Mouse (Mus musculus) lung, adult 2 months (tissue): ENCODE results near the gene Fndc3b. TPM values are rescaled to one million over a fixed set of nuclear protein-coding genes. Genes with fewer than 3 reads are reported as not detected.
A peak's percentile ranks its signal among the peaks of the same experiment; 100 is the strongest.

Experiments used
- DNase-seq: peaks from one replicate; pipeline ENCODE4 v3.0.0; 2022
- H3K4me1 ChIP-seq: fragments of 200-500 bp; 2 replicates; pipeline ENCODE4 v1.6.1; 2011; ENCODE audit warnings: low read length; ENCODE audit not compliant: control insufficient read depth, insufficient read depth
- H3K4me3 ChIP-seq: fragments of 200-500 bp; replicated peaks from 2 replicates; pipeline ENCODE3; 2011; ENCODE audit warnings: low read depth, mild to moderate bottlenecking, control low read depth, low read length; ENCODE audit errors: extremely low read depth
- CTCF ChIP-seq: fragments of 200-500 bp; IDR thresholded peaks from 2 replicates; pipeline ENCODE4 v1.5.1; 2011; ENCODE audit warnings: mild to moderate bottlenecking, low read length, control low read depth; ENCODE audit not compliant: insufficient read depth
- POLR2A ChIP-seq: fragments of 200-500 bp; IDR thresholded peaks from 2 replicates; pipeline ENCODE4 v1.6.1; 2011; ENCODE audit warnings: low read depth, mild to moderate bottlenecking, control low read depth, low read length, borderline replicate concordance; ENCODE audit errors: extremely low read depth
- WGBS: fragments of 180-500 bp; shearing (Covaris S2); methylation state at CpG from one replicate; pipeline ENCODE4 v1.1.7; 2018; 5-methylcytosine and 5-hydroxymethylcytosine counted together
- polyA plus RNA-seq: library from polyadenylated mRNA; depleted of rRNA; stranded (reverse); fragments of >200 nt; gene quantifications from 2 replicates; pipeline ENCODE4 v1.2.3, GENCODE M21; 2012

The Fndc3b gene
- polyA plus RNA-seq, 1 experiment: 23.8 TPM

GRCm38 (mm10) chr3:27574241-27574640 is 136.9 kb downstream of the Fndc3b start:
- 73% methylated on average over 9 of the region's 9 CpGs for WGBS
- no peak overlapping the region for H3K4me3 ChIP-seq
- TF ChIP-seq POLR2A: no peak
- no peak for TF ChIP-seq CTCF
- H3K4me1 ChIP-seq: peaks cover 8% of the 10 kb centered on the region
- DNase-seq: no peak

GRCm38 (mm10) chr3:27573458-27573857 is 137.6 kb downstream of the Fndc3b start:
- no peak for TF ChIP-seq CTCF
- TF ChIP-seq POLR2A: no peak
- DNase-seq: no peak
- Histone ChIP-seq H3K4me1 (peaks cover 8% of the 10 kb centered on the region), H3K4me3 (no peak overlapping the region)
- WGBS: 55% methylated on average over 11 of the region's 11 CpGs

GRCm38 (mm10) chr3:27572305-27572704 is 138.8 kb downstream of the Fndc3b start:
- no peak for DNase-seq
- no peak for TF ChIP-seq POLR2A
- TF ChIP-seq CTCF: peak; percentile 53; the same call in 1 of the 2 replicates
- WGBS: 59% methylated on average over 6 of the region's 6 CpGs
- Histone ChIP-seq H3K4me3 (no peak overlapping the region), H3K4me1 (peaks cover 8% of the 10 kb centered on the region)

GRCm38 (mm10) chr3:27565314-27565713 is 145.8 kb downstream of the Fndc3b start:
- Histone ChIP-seq H3K4me1 (peaks cover 2% of the 10 kb centered on the region), H3K4me3 (no peak overlapping the region)
- TF ChIP-seq POLR2A (no peak), CTCF (no peak)
- 65% methylated on average over 4 of the region's 4 CpGs for WGBS
- DNase-seq: no peak

DNA sequence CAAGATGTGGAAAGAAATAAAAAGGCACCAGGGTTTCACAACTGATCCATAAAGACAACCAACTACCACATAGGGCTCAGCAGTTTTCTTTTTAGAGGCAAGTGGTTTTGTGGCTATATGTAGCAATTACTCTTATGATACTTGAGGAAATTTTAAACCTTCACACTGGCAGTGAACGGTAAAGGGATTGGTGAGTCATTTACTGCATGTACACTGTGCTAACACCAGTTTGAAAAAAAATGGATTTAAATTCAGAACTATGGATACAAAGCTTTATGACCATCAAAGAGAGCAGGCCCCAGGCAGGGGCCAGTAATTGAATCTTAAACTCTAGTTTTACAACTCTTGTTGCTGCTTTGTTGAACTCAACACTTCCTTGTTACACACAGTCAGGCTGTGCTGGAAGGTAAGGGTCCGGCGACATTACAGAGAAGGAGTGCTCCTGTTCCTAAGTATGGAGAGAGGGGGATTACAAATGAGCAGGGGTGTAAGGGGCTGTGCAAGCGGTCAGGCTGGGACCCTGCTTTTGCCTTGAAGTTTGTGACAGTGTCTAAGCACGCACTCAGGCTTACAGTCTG is 148.0 kb downstream of the Fndc3b start:
- Histone ChIP-seq H3K4me1 (peaks cover 10% of the 10 kb centered on the region), H3K4me3 (no peak overlapping the region)
- TF ChIP-seq CTCF (no peak), POLR2A (no peak)
- no peak for DNase-seq
- 82% methylated on average over 5 of the region's 5 CpGs for WGBS

- no peak for DNase-seq
- 67% methylated on average over 3 of the region's 3 CpGs for WGBS
- Histone ChIP-seq H3K4me1 (peaks cover 10% of the 10 kb centered on the region), H3K4me3 (no peak overlapping the region)
- TF ChIP-seq CTCF: no peak
- no peak for TF ChIP-seq POLR2A
These were observed 148.6 kb downstream of the Fndc3b start for GRCm38 (mm10) chr3:27562476-27562875.

DNA sequence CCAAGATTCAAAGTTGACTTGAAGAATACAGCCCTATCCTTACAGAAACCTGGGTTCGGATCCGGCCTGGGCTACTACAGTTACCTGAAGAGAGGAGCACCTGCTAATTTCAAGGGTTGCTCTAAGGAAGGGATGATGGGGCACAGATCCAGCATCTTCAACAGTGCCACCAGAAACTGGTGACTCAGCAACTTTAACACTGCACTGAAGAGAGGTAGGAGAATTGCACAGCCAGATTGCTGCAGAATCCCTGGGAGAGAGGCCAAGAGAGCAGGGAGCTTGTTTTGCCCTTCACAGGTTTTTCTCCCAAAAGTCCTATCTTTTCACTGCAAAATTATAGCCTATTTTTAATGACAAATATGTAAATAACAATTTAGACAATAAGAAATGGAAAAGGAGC is 149.2 kb downstream of the Fndc3b start:
- 93% methylated on average over 2 of the region's 2 CpGs for WGBS
- TF ChIP-seq POLR2A (no peak), CTCF (no peak)
- Histone ChIP-seq H3K4me3 (no peak overlapping the region), H3K4me1 (peaks cover 10% of the 10 kb centered on the region)
- DNase-seq: no peak

- Histone ChIP-seq H3K4me3 (no peak overlapping the region), H3K4me1 (peaks cover 7% of the 10 kb centered on the region)
- WGBS: 50% methylated on average over 4 of the region's 4 CpGs
- no peak for TF ChIP-seq POLR2A
- DNase-seq: no peak
These were observed 151.8 kb downstream of the Fndc3b start for GRCm38 (mm10) chr3:27559316-27559715.

GRCm38 (mm10) chr3:27557100-27558004 is 153.8 kb downstream of the Fndc3b start:
- 81% methylated on average over 4 of the region's 4 CpGs for WGBS
- Histone ChIP-seq H3K4me3 (no peak overlapping the region), H3K4me1 (peaks cover 7% of the 10 kb centered on the region)
- no peak for TF ChIP-seq CTCF
- TF ChIP-seq POLR2A: no peak
- DNase-seq: no peak
